Mouse (Mus musculus) kidney, adult 10 weeks (tissue): Measurements from ENCODE around the gene Radil. TPM values are rescaled to one million over a fixed set of nuclear protein-coding genes. Genes with fewer than 3 reads are reported as not detected.

Source experiments
- polyA plus RNA-seq: library from polyadenylated mRNA; stranded (reverse); fragments of 350-450 nt; fragmentation: Illumina TruSeq; extraction: RNeasy Lipid Tissue Mini Kit (QIAGEN cat#74804); gene quantifications from one replicate; pipeline ENCODE4 v1.2.3, GENCODE M21; 2014; ENCODE audit warnings: low read depth, low replicate concordance

Radil gene
- polyA plus RNA-seq = not detected

GRCm38 (mm10) chr5:142550706-142551652 is at the start of gene Radil:
Radil (minus strand) TSS chr5:142551098.

GRCm38 (mm10) chr5:142529915-142530314 is 21.0 kb downstream of the Radil start, which contains the start of gene Papolb:
Papolb (minus strand) TSS chr5:142530076.

GRCm38 (mm10) chr5:142463461-142464454 is 87.1 kb downstream of the Radil start, which contains the start of gene Ap5z1:
Ap5z1 (plus strand) TSS chr5:142463944.

Other genes with a start within 250 kb of the Radil start
- gene Foxk1, start 149.6 kb downstream of the Radil start, polyA plus RNA-seq = 2.3 TPM
- 0.49 TPM for gene Ap5z1, start 87.2 kb downstream of the Radil start, polyA plus RNA-seq
- gene Papolb, start 21.0 kb downstream of the Radil start, polyA plus RNA-seq = not detected
- gene Mmd2, start 57.7 kb upstream of the Radil start, polyA plus RNA-seq = 0.89 TPM
- 21.7 TPM for gene Wipi2, start 76.6 kb upstream of the Radil start, polyA plus RNA-seq
- gene Slc29a4, start 141.4 kb upstream of the Radil start, polyA plus RNA-seq = not detected